11 mouse cellular contexts compared by ENCODE assay signal in genomic region chr19:59467413-59468064, GRCm38 (mm10). TPM values are rescaled to one million over a fixed set of nuclear protein-coding genes. Genes with fewer than 3 reads are reported as not detected.
A peak's percentile ranks its signal among the peaks of the same experiment; 100 is the strongest.
DNase-seq lines count a peak whose midpoint lies in the region; ATAC-seq and TF ChIP-seq lines count a peak whose summit lies in the region.
"Had no signal": no experiment of that assay in that cellular context is flagged by ENCODE, and none has a peak within 500 bp of the region (broad histone marks: within the 10 kb centered on the region; RNA-seq: fewer than 3 reads in every experiment).

No protein-coding gene starts in this region.

- no peaks in the 10 kb centered on the region for H3K9me3 ChIP-seq in lung, embryonic 14.5 days (ENCODE audit: low read depth, low read length)
- no peaks in the 10 kb centered on the region for H3K9me3 ChIP-seq in midbrain, postnatal 0 days (ENCODE audit: low read length)
- no peaks in the 10 kb centered on the region for H3K9me3 ChIP-seq in liver, postnatal 0 days (ENCODE audit: low read length)
- H3K9me3 ChIP-seq: hindbrain, embryonic 15.5 days; liver, embryonic 13.5 days had no signal

- 2% methylated on average over 23 of the region's 23 CpGs for WGBS in lung, embryonic 14.5 days
- 3% methylated on average over 23 of the region's 23 CpGs for WGBS in midbrain, postnatal 0 days
- 2% methylated on average over 23 of the region's 23 CpGs for WGBS in liver, postnatal 0 days (ENCODE audit: insufficient replicate concordance)

- DNase-seq in lung, embryonic 14.5 days, result peak; percentile 2
- no peak for DNase-seq in lung, adult 18-20 months
- peak; percentile 56 for DNase-seq in kidney, postnatal 10 days
- DNase-seq in midbrain, postnatal 0 days (ENCODE audit: low spot score), result no peak
- DNase-seq in liver, postnatal 0 days, result no peak
- DNase-seq in left cerebral cortex, postnatal 10 days (ENCODE audit: extremely low spot score in 1 of 2, low spot score in 2 of 2), result no peak
- DNase-seq in cerebellum, adult 11 months, result no peak
- DNase-seq: liver, embryonic 13.5 days had no signal

- no peaks in the 10 kb centered on the region for H3K36me3 ChIP-seq in lung, embryonic 14.5 days (ENCODE audit: insufficient read depth)
- no peaks in the 10 kb centered on the region for H3K36me3 ChIP-seq in midbrain, postnatal 0 days (ENCODE audit: insufficient read depth, low read length)
- no peaks in the 10 kb centered on the region for H3K36me3 ChIP-seq in liver, postnatal 0 days (replicated peaks; ENCODE audit: insufficient read depth, low read length)
- H3K36me3 ChIP-seq: hindbrain, embryonic 15.5 days; liver, embryonic 13.5 days had no signal

- H3K4me3 ChIP-seq in lung, embryonic 14.5 days (ENCODE audit: low read depth, low read length), result no peak overlapping the region; the same call in 1 of the 2 replicates
- H3K4me3 ChIP-seq in embryonic fibroblast, embryonic 13.5 days (ENCODE audit: insufficient read depth, low read length), result no peak overlapping the region
- H3K4me3 ChIP-seq in midbrain, postnatal 0 days (ENCODE audit: low read depth, low read length), result no peak overlapping the region
- H3K4me3 ChIP-seq in liver, postnatal 0 days (ENCODE audit: low read depth, low read length), result no peak overlapping the region
- H3K4me3 ChIP-seq: hindbrain, embryonic 15.5 days; liver, embryonic 13.5 days had no signal

- TF ChIP-seq EP300 in liver, postnatal 0 days (IDR thresholded peaks at IDR 0.05; ENCODE audit: low read depth), result no peak

- ATAC-seq in lung, embryonic 14.5 days (ENCODE audit: insufficient read depth), result no peak
- ATAC-seq in midbrain, postnatal 0 days (ENCODE audit: low FRiP score), result no peak; the same call in 1 of the 2 replicates
- ATAC-seq in liver, postnatal 0 days, result no peak

- peak; percentile 51; the same call in 1 of the 2 replicates for TF ChIP-seq POLR2A in embryonic fibroblast, embryonic 13.5 days (IDR thresholded peaks at IDR 0.05; ENCODE audit: low read depth, low read length)

- TF ChIP-seq CTCF in lung, embryonic 14.5 days (IDR thresholded peaks at IDR 0.05; ENCODE audit: low read depth), result no peak
- no peak for TF ChIP-seq CTCF in embryonic fibroblast, embryonic 13.5 days (IDR thresholded peaks at IDR 0.05; ENCODE audit: borderline replicate concordance, insufficient read depth, low read length)
- TF ChIP-seq CTCF in midbrain, postnatal 0 days (IDR thresholded peaks at IDR 0.05), result no peak
- TF ChIP-seq CTCF in liver, postnatal 0 days (IDR thresholded peaks at IDR 0.05; ENCODE audit: low read depth), result no peak

- no peaks in the 10 kb centered on the region for H3K4me1 ChIP-seq in lung, embryonic 14.5 days (ENCODE audit: insufficient read depth)
- H3K4me1 ChIP-seq in embryonic fibroblast, embryonic 13.5 days (ENCODE audit: control insufficient read depth, insufficient read depth, low read length), result peaks cover 6% of the 10 kb centered on the region; the same call in 1 of the 2 replicates
- H3K4me1 ChIP-seq in midbrain, postnatal 0 days (ENCODE audit: insufficient read depth, low read length), result peaks cover 10% of the 10 kb centered on the region; the same call in 1 of the 2 replicates
- H3K4me1 ChIP-seq in liver, postnatal 0 days (ENCODE audit: insufficient read depth), result 0 out of 2 replicates have a peak, but pooled peaks cover 2% of the 10 kb centered on the region
- H3K4me1 ChIP-seq: liver, embryonic 13.5 days had no signal

- peaks cover 100% of the 10 kb centered on the region for H3K27me3 ChIP-seq in lung, embryonic 14.5 days (ENCODE audit: insufficient read depth, low read length)
- H3K27me3 ChIP-seq in midbrain, postnatal 0 days (ENCODE audit: insufficient read depth, low read length), result peaks cover 78% of the 10 kb centered on the region
- peaks cover 99% of the 10 kb centered on the region for H3K27me3 ChIP-seq in liver, postnatal 0 days (ENCODE audit: insufficient read depth, low read length)

- no peak overlapping the region for H3K9ac ChIP-seq in lung, embryonic 14.5 days
- no peak overlapping the region; the same call in 1 of the 2 replicates for H3K9ac ChIP-seq in midbrain, postnatal 0 days (replicated peaks; ENCODE audit: low read length, poor library complexity, severe bottlenecking)
- H3K9ac ChIP-seq in liver, postnatal 0 days (replicated peaks), result no peak overlapping the region
- H3K9ac ChIP-seq: hindbrain, embryonic 15.5 days; liver, embryonic 13.5 days had no signal

- H3K27ac ChIP-seq in lung, embryonic 14.5 days (ENCODE audit: low read depth), result no peak overlapping the region
- peak overlapping the region; percentile 50 for H3K27ac ChIP-seq in embryonic fibroblast, embryonic 13.5 days (ENCODE audit: insufficient read depth, low read length)
- H3K27ac ChIP-seq in midbrain, postnatal 0 days (ENCODE audit: low read depth, low read length), result no peak overlapping the region
- H3K27ac ChIP-seq in liver, postnatal 0 days (ENCODE audit: low read depth), result no peak overlapping the region
- H3K27ac ChIP-seq: hindbrain, embryonic 15.5 days; liver, embryonic 13.5 days had no signal

- intact Hi-C loops in left cerebral cortex, postnatal 10 days (cut with DNase I), result no loop called here

- H3K4me2 ChIP-seq in lung, embryonic 14.5 days, result no peak overlapping the region; the same call in 1 of the 2 replicates
- H3K4me2 ChIP-seq in midbrain, postnatal 0 days (ENCODE audit: low read depth, low read length, poor library complexity, severe bottlenecking), result peak overlapping the region; percentile 21
- no peak overlapping the region for H3K4me2 ChIP-seq in liver, postnatal 0 days (ENCODE audit: low read depth, low read length)
- H3K4me2 ChIP-seq: hindbrain, embryonic 15.5 days; liver, embryonic 13.5 days had no signal

RNA-seq across cellular contexts. Expression of gene Emx2, which starts 9.4 kb away (rescaled TPM):
- polyA plus RNA-seq in lung, embryonic 14.5 days (2014; fragmentation: Nextera tagmentation; extraction: Ambion mirVana), result not detected in 2 replicates
- polyA plus RNA-seq in embryonic fibroblast, embryonic 13.5 days (2011; ENCODE audit: insufficient read length, low read depth, missing spikeins), result 16.6 and 20.5 TPM in 2 replicates
- total RNA-seq in midbrain, postnatal 0 days (2014; rRNA removed), result 6.1 and 6.6 TPM in 2 replicates
- 10.3 and 10.5 TPM in 2 replicates for polyA plus RNA-seq in midbrain, postnatal 0 days (2015; fragmentation: Nextera tagmentation; extraction: Ambion mirVana)
- polyA plus RNA-seq in liver, postnatal 0 days (2015; fragmentation: Nextera tagmentation; extraction: Ambion mirVana), result not detected in 2 replicates
- total RNA-seq in left cerebral cortex, postnatal 10 days (2021), result 10 to 100 TPM in 1 of 2 experiments, 1 to 10 TPM in 1; 9.0 to 10.2 TPM
- polyA plus RNA-seq: liver, embryonic 13.5 days; neural tube, embryonic 14.5 days had no signal

Comparison
In these comparisons a context has a peak if more than half of its experiments do, and no peak if none do; other contexts are left out.
1. DNase-seq: peak in lung, embryonic 14.5 days (single experiment) and kidney, postnatal 10 days (single experiment); none in lung, adult 18-20 months (0 of 2), midbrain, postnatal 0 days (single experiment), liver, postnatal 0 days (single experiment), left cerebral cortex, postnatal 10 days (0 of 2) and cerebellum, adult 11 months (single experiment).
2. RNA of gene Emx2, which starts 9.4 kb away (polyA plus RNA-seq): 16.6 to 20.5 TPM in embryonic fibroblast, embryonic 13.5 days and 10.3 to 10.5 TPM in midbrain, postnatal 0 days; not detected in lung, embryonic 14.5 days and not detected in liver, postnatal 0 days; every median in the first group is over 10 times any median in the second.